Mouse (Mus musculus): ENCODE results near the gene Txndc15. TPM values are rescaled to one million over a fixed set of nuclear protein-coding genes. Genes with fewer than 3 reads are reported as not detected.

Txndc15 gene
- polyA plus RNA-seq, 1 experiment, result 23.2 TPM

DNA sequence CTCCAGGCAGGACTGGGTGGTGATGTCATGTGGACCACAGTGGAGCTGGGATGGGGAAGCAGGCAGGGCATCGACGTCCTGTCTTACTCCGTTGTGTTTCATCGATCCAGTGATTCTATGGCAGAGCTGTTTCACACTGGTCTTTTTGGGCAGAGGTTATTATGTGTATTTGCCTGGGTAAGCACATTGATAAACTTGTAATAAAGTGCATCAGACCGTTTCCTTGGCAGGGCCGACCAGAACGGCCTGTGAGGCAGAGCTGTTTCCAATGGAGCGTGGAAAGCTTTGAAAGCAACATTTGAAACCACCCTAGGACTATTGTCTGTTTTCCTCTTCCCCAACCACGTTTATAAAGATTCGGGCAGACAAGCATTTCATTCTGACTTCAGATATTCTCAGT is 46.1 kb downstream of the Txndc15 start:
- TF ChIP-seq FLI1 (IDR thresholded peaks at IDR 0.05; ENCODE audit: low read length) (no peak), GATA1 (IDR thresholded peaks at IDR 0.05; ENCODE audit: borderline replicate concordance, low read length) (no peak)
- no peaks in the 10 kb centered on the region for H3K36me3 ChIP-seq (replicated peaks; ENCODE audit: low read length)
- H3K4me1 ChIP-seq, result peaks cover 11% of the 10 kb centered on the region

DNA sequence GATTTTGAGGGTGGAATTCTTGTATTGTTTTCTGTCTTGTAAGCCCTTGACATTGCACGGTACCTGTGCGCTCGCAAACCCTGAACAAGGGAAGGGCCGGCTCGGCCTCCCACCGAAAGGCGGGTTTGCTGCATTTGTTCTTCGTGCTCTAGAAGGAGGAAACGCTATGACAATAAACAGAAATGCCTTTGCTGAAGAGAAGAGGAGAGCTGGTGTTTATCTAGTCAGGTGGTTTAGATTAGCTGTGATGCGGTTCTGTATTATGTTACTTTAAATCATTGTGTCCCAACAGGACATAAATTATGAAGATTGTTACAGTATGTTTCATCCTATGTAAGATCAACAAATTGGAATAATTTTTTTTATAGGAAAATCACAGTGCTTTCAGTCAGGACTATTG is 47.0 kb downstream of the Txndc15 start:
- H3K9me3 ChIP-seq, result peaks cover 24% of the 10 kb centered on the region; the same call in 1 of the 2 replicates
- peaks cover 3% of the 10 kb centered on the region for H3K27me3 ChIP-seq (replicated peaks)
- no peak overlapping the region for H3K4me3 ChIP-seq (replicated peaks)
- TF ChIP-seq GATA1 (IDR thresholded peaks at IDR 0.05; ENCODE audit: borderline replicate concordance, low read length) (no peak), FLI1 (IDR thresholded peaks at IDR 0.05; ENCODE audit: low read length) (no peak)
- H3K4me1 ChIP-seq, result peaks cover 11% of the 10 kb centered on the region
- H3K36me3 ChIP-seq (replicated peaks; ENCODE audit: low read length), result no peaks in the 10 kb centered on the region

More for the DNA sequence above, 46.1 kb downstream of the Txndc15 start:
- H3K4me3 ChIP-seq (replicated peaks), result no peak overlapping the region
- peaks cover 3% of the 10 kb centered on the region for H3K27me3 ChIP-seq (replicated peaks)
- peaks cover 20% of the 10 kb centered on the region; the same call in 1 of the 2 replicates for H3K9me3 ChIP-seq

DNA sequence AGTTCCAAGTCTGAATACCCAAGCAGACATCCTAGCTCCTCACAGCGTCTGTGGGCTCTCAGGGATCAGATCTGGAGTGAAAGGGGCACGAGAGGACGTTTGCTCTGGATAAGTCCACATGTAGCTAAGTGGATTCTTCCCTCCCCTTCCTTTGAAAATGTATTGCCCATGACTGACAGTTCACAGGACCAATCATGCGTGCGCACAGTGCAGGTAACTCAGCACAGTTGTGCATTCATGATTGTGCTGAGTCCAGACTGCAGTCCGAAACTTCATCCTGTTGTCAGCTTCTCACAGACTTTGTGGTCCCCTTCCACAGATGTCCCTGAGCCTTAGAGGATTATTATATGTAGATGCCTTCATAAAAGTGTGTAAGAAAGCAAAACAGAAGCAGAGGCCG is 59.9 kb downstream of the Txndc15 start:
- Histone ChIP-seq H3K27me3 (replicated peaks) (no peaks in the 10 kb centered on the region), H3K4me3 (replicated peaks) (no peak overlapping the region), H3K4me1 (no peaks in the 10 kb centered on the region), H3K36me3 (replicated peaks; ENCODE audit: low read length) (peaks cover 11% of the 10 kb centered on the region), H3K9me3 (peaks cover 13% of the 10 kb centered on the region)
- TF ChIP-seq GATA1 (IDR thresholded peaks at IDR 0.05; ENCODE audit: borderline replicate concordance, low read length) (no peak), FLI1 (IDR thresholded peaks at IDR 0.05; ENCODE audit: low read length) (no peak)

DNA sequence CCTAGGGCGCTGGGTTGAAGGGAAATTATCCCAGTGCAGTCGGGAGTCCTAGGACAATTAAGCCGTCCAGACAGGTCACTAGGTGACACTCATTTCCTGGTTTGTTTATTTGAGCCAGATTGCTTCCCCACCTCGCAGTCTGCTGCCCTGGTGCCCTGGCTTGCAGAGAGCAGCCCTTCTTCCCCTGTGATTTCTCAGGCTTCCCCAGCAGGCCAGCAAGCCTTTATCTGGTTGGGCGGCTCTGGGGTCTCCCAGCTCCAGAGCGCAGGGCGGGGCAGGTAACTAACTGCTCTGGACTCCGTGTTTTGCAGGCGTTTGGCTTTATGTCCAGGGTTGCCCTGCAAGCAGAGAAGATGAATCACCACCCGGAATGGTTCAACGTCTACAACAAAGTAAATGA is 60.6 kb downstream of the Txndc15 start:
- TF ChIP-seq FLI1 (IDR thresholded peaks at IDR 0.05; ENCODE audit: low read length) (no peak), GATA1 (IDR thresholded peaks at IDR 0.05; ENCODE audit: borderline replicate concordance, low read length) (no peak)
- H3K36me3 ChIP-seq (replicated peaks; ENCODE audit: low read length), result peaks cover 11% of the 10 kb centered on the region
- no peaks in the 10 kb centered on the region for H3K27me3 ChIP-seq (replicated peaks)
- H3K9me3 ChIP-seq, result peaks cover 13% of the 10 kb centered on the region; the same call in 1 of the 2 replicates
- no peaks in the 10 kb centered on the region for H3K4me1 ChIP-seq
- no peak overlapping the region for H3K4me3 ChIP-seq (replicated peaks)

Other genes with a start within 250 kb of the Txndc15 start
- gene Dbn1, start 226.5 kb upstream of the Txndc15 start, polyA plus RNA-seq (2012; ENCODE audit: insufficient read depth, low replicate concordance), result 1.8 and 5.0 TPM in 2 replicates
- 681 and 731 TPM in 2 replicates for gene Pdlim7, start 201.0 kb upstream of the Txndc15 start, polyA plus RNA-seq (2012; ENCODE audit: insufficient read depth, low replicate concordance)
- gene Dok3, start 185.4 kb upstream of the Txndc15 start, polyA plus RNA-seq (2012; ENCODE audit: insufficient read depth, low replicate concordance), result 35.5 and 98.6 TPM in 2 replicates
- 49.7 and 52.6 TPM in 2 replicates for gene Ddx41, start 178.0 kb upstream of the Txndc15 start, polyA plus RNA-seq (2012; ENCODE audit: insufficient read depth, low replicate concordance)
- gene Fam193b, start 143.5 kb upstream of the Txndc15 start, polyA plus RNA-seq (2012; ENCODE audit: insufficient read depth, low replicate concordance), result 64.4 and 77.7 TPM in 2 replicates
- 209 and 240 TPM in 2 replicates for gene Tmed9, start 140.9 kb upstream of the Txndc15 start, polyA plus RNA-seq (2012; ENCODE audit: insufficient read depth, low replicate concordance)
- 11.6 and 13.8 TPM in 2 replicates for gene B4galt7, start 114.8 kb upstream of the Txndc15 start, polyA plus RNA-seq (2012; ENCODE audit: insufficient read depth, low replicate concordance)
- gene Caml, start 91.6 kb upstream of the Txndc15 start, polyA plus RNA-seq (2012; ENCODE audit: insufficient read depth, low replicate concordance), result 12.6 and 59.7 TPM in 2 replicates
- 5.4 and 12.8 TPM in 2 replicates for gene Ddx46, start 79.6 kb upstream of the Txndc15 start, polyA plus RNA-seq (2012; ENCODE audit: insufficient read depth, low replicate concordance)
- gene B230219D22Rik, start 21.5 kb upstream of the Txndc15 start, polyA plus RNA-seq (2012; ENCODE audit: insufficient read depth, low replicate concordance), result 1.5 and 4.6 TPM in 2 replicates
- 22.4 and 78.2 TPM in 2 replicates for gene Pcbd2, start 12.7 kb downstream of the Txndc15 start, polyA plus RNA-seq (2012; ENCODE audit: insufficient read depth, low replicate concordance)
- gene Catsper3, start 69.9 kb downstream of the Txndc15 start, polyA plus RNA-seq (2012; ENCODE audit: insufficient read depth, low replicate concordance), result not detected in 2 replicates
- 0.68 TPM in 1 of 2 replicates, not detected in the other for gene Pitx1, start 121.5 kb downstream of the Txndc15 start, polyA plus RNA-seq (2012; ENCODE audit: insufficient read depth, low replicate concordance)